Mouse (Mus musculus) thymus, adult 2 months (tissue): Measurements from ENCODE around the gene Gabbr2. TPM values are rescaled to one million over a fixed set of nuclear protein-coding genes. Genes with fewer than 3 reads are reported as not detected.

Source experiments
- DNase-seq: peaks from one replicate; pipeline ENCODE4 v3.0.0; 2021
- H3K27ac ChIP-seq: fragments of 200-500 bp; 2 replicates; pipeline ENCODE4 v1.5.1; 2012; ENCODE audit warnings: low read length, control low read depth; ENCODE audit not compliant: control insufficient read depth, insufficient read depth
- H3K27me3 ChIP-seq: fragments of 200-500 bp; 2 replicates; pipeline ENCODE4 v1.6.1; 2012; ENCODE audit warnings: mild to moderate bottlenecking, low read length, moderate library complexity, mixed read lengths; ENCODE audit not compliant: control insufficient read depth, insufficient read depth
- H3K36me3 ChIP-seq: fragments of 200-500 bp; 2 replicates; pipeline ENCODE4 v1.6.1; 2012; ENCODE audit warnings: mild to moderate bottlenecking, low read length, moderate library complexity; ENCODE audit not compliant: control insufficient read depth, insufficient read depth
- H3K4me1 ChIP-seq: fragments of 200-500 bp; replicated peaks from 2 replicates; pipeline ENCODE4 v1.6.1; 2012; ENCODE audit warnings: low read length; ENCODE audit not compliant: control insufficient read depth, insufficient read depth
- H3K4me3 ChIP-seq: fragments of 200-500 bp; 2 replicates; pipeline ENCODE4 v1.5.1; 2012; ENCODE audit warnings: mild to moderate bottlenecking, low read length, control low read depth, moderate library complexity; ENCODE audit not compliant: control insufficient read depth, insufficient read depth
- CTCF ChIP-seq: fragments of 200-500 bp; IDR thresholded peaks from 2 replicates; pipeline ENCODE4 v1.5.1; 2012; ENCODE audit warnings: mild to moderate bottlenecking, control low read depth, low read length, moderate library complexity, borderline replicate concordance; ENCODE audit not compliant: control insufficient read depth, poor library complexity, insufficient read depth; ENCODE audit errors: extremely low read depth
- POLR2A ChIP-seq: fragments of 200-500 bp; IDR thresholded peaks from 2 replicates; pipeline ENCODE4 v1.6.1; 2012; ENCODE audit warnings: mild to moderate bottlenecking, low read length, control low read depth, moderate library complexity; ENCODE audit not compliant: control insufficient read depth, poor library complexity, insufficient read depth; ENCODE audit errors: extremely low read depth
- WGBS: fragments of 180-500 bp; shearing (Covaris S2); methylation state at CpG from one replicate; pipeline ENCODE4 v1.1.7; 2018; 5-methylcytosine and 5-hydroxymethylcytosine counted together
- polyA plus RNA-seq: library from polyadenylated mRNA; depleted of rRNA; stranded (reverse); fragments of >200 nt; gene quantifications from 2 replicates; pipeline ENCODE4 v1.2.3, GENCODE M21; 2012

Gene Gabbr2
- polyA plus RNA-seq, 1 experiment = 0.20 TPM

DNA sequence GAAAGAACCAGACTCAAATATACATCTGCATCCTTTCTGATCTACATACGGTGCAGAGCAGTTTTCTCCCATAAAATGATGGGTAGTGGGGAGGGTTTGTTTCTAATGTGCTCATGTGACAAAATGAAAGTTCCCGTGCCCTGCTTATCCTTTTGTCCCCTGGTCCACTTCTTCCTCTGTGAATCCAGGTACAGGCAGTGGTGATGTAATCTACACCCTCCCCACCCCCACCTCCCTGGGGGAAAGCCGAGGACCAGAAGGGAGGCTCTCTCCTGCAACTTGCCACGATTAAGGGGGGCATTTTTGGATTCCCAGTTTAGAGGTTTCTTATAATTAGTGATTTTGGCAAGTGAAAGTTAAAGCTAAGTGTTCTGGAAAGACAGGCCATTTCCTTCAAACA, 110.4 kb downstream of the Gabbr2 start:
- Histone ChIP-seq H3K36me3 (no peaks in the 10 kb centered on the region), H3K27ac (no peak overlapping the region), H3K4me1 (peaks cover 7% of the 10 kb centered on the region; the same call in 1 of the 2 replicates), H3K27me3 (no peaks in the 10 kb centered on the region), H3K4me3 (no peak overlapping the region)
- no peak for TF ChIP-seq POLR2A
- TF ChIP-seq CTCF = no peak
- no peak for DNase-seq
- 56% methylated on average over 4 of the region's 4 CpGs for WGBS

DNA sequence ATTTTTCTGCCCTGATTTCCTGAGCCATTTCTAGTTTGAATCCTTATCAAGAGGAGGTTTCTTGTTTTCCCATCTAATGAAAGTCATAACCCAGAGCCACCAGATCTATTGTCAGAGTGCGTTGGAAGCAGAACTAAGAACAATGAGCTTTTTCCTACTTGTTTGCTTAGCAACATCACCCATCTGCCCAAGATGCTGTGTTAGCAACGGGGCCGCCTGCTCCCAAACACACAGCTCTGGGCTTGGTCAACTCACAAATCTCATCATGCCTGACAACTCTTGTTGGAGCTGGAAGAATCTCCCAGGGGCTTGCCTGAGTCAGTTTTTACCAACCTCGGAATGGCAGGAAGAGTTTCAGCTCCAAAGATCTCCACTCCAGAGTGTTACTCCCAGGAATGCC, 111.7 kb downstream of the Gabbr2 start:
- WGBS = 77% methylated on average over 4 of the region's 4 CpGs
- Histone ChIP-seq H3K4me3 (no peak overlapping the region), H3K4me1 (peaks cover 7% of the 10 kb centered on the region; the same call in 1 of the 2 replicates), H3K27me3 (no peaks in the 10 kb centered on the region), H3K27ac (no peak overlapping the region), H3K36me3 (no peaks in the 10 kb centered on the region)
- TF ChIP-seq POLR2A (no peak), CTCF (no peak)
- no peak for DNase-seq

DNA sequence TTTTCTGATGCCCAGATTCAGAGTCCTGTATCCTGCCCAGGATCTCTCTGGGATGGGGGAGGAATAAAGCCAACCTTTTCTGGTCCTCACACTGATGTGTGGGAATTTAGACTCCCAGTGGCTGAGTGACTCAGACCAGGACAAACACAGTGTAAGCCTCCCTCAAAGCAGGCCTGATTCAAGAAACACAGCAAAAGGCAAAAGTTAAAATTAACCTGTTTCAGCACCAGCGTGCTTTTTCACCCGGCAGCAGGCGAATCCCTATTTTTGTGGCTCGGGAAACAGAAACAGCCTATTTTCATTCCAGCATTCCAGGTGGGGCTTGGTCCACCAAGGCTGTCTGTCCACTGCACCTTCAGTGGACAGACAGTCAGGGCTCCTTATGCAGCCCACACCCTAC, 118.9 kb downstream of the Gabbr2 start:
- H3K36me3 ChIP-seq = no peaks in the 10 kb centered on the region
- H3K4me3 ChIP-seq = no peak overlapping the region
- WGBS = 97% methylated on average over 4 of the region's 4 CpGs
- peaks cover 15% of the 10 kb centered on the region for H3K4me1 ChIP-seq
- TF ChIP-seq POLR2A = no peak
- no peak for TF ChIP-seq CTCF
- no peaks in the 10 kb centered on the region for H3K27me3 ChIP-seq
- no peak for DNase-seq
- no peak overlapping the region for H3K27ac ChIP-seq

DNA sequence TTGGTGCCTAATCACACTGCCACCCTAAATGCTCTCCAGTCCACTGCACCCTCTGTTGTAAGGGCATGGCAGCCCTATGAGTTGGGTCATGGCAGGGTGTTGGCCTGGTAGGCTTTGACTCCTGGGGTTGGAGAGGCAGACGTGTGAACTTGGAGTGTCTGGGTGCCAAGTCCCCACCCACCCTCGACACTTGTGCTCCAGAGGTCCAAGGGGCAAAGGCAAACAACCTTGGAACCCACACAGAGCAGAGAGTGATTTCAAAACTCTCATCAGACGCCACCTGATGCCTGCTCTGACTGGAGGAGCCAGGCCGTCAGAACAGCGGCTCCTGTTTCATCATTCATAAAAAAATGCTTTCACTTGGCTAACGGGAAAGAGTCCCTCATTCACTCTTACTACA, 121.5 kb downstream of the Gabbr2 start:
- Histone ChIP-seq H3K27me3 (no peaks in the 10 kb centered on the region), H3K36me3 (no peaks in the 10 kb centered on the region), H3K4me1 (peaks cover 12% of the 10 kb centered on the region), H3K4me3 (no peak overlapping the region), H3K27ac (no peak overlapping the region)
- WGBS = 81% methylated on average over 6 of the region's 6 CpGs
- no peak for TF ChIP-seq CTCF
- TF ChIP-seq POLR2A = no peak
- no peak for DNase-seq

DNA sequence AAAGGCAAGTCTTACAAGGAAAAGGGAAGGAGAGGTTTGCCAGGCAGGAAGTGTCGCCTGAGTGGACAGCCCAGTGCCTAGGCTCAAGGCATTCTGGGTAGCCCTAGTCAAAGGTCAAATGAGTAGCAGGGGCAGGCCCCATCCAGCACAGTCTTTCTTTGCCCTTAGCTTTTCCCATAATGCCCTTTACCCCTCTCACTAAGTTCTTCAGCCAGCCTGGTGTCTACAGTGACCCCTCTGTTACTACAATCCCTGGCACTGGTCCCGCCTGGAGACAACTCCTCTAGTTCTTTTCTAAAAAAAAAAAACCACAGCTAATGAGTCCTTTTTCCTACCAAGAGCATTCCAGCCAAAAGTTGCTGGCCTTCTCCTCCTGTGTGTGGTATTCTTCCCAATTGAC, 122.3 kb downstream of the Gabbr2 start:
- no peak for DNase-seq
- H3K4me3 ChIP-seq = no peak overlapping the region
- no peaks in the 10 kb centered on the region for H3K36me3 ChIP-seq
- no peak overlapping the region for H3K27ac ChIP-seq
- TF ChIP-seq POLR2A = no peak
- no peak for TF ChIP-seq CTCF
- peaks cover 12% of the 10 kb centered on the region for H3K4me1 ChIP-seq
- 91% methylated on average over 2 of the region's 2 CpGs for WGBS
- H3K27me3 ChIP-seq = no peaks in the 10 kb centered on the region

DNA sequence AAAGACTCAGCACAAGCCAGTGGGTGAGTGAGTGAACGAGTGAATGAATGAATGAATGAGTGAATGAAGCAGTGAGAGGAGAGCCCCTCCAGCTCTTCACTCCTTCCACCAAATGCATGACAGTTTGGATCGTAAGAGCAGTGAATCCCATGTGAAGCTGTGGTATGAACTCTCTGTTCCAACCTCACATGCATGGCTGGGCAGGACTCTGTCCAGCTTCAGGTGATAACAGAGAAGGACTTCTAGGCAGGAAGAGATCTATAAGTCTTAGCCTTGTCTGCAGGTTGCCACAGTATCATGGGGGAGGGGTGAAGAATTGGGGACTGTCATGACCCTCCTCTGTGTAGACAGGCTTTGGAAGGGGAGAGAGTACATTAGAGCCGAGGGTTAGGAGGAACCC, 122.8 kb downstream of the Gabbr2 start:
- no peak for TF ChIP-seq POLR2A
- TF ChIP-seq CTCF = no peak
- DNase-seq = no peak

DNA sequence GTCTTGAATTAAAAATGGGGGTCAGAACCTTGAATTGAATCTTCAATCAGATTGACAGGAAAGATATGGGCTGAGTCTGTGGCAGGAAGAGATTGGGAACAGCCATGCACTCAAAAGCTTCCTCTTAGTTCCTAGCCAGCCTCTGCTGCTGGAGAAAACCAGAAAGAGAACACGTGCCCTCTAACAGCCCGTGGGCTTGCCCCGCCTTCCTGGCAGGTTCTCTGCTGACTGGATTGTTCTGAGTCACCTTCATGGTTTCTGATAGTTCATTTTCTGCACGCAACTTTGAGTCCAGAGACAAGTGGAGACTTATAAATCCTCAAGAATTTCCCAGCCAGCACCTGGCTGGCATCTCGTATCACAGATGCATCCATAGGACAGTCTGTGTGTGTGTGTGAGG, 123.5 kb downstream of the Gabbr2 start:
- H3K27me3 ChIP-seq = no peaks in the 10 kb centered on the region
- WGBS = 6% methylated on average over 5 of the region's 5 CpGs
- peaks cover 12% of the 10 kb centered on the region for H3K4me1 ChIP-seq
- TF ChIP-seq CTCF (no peak), POLR2A (no peak)
- H3K27ac ChIP-seq = no peak overlapping the region
- no peak for DNase-seq
- no peaks in the 10 kb centered on the region for H3K36me3 ChIP-seq
- no peak overlapping the region for H3K4me3 ChIP-seq

More for the DNA sequence above, 122.8 kb downstream of the Gabbr2 start:
- 80% methylated on average over 3 of the region's 3 CpGs for WGBS
- Histone ChIP-seq H3K27me3 (no peaks in the 10 kb centered on the region), H3K27ac (no peak overlapping the region), H3K4me1 (peaks cover 12% of the 10 kb centered on the region), H3K36me3 (no peaks in the 10 kb centered on the region), H3K4me3 (no peak overlapping the region)
